Mouse (Mus musculus): ENCODE results near the gene Gm11487.
"Not testable (repeated sequence)": the region's sequence is repeated elsewhere in the genome, so short reads cannot be mapped to it uniquely, and the experiment has no call there.

The Gm11487 gene

DNA sequence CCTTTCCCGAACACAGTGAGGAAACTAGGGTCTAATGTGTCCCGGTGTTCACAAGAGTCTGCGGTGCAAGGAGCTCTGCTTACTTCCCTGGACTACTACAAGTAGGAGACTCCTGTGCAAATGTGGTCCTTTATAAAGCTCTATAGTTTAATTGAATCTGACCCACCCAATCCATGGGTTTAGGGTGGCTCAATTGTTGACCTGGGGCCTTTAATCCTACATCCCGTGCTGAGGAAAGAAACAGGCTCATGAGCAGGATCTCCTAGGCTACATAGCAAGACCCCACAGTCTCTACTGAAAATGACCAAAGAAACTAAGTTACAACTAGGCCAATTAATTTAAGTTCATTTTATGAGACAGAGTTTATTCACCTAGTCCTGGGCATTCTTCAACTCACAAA is at the start of gene Gm11487:
Gene Gm11487 (minus strand): TSS at position 101 of the 400 bp plus-strand sequence.
- not testable (repeated sequence) for DNase-seq (ENCODE audit: low spot score)

- DNase-seq (ENCODE audit: low spot score): no peak
These were observed 39.8 kb upstream of the Gm11487 start for GRCm38 (mm10) chr4:73444715-73445114.

GRCm38 (mm10) chr4:73442568-73442967 is 37.7 kb upstream of the Gm11487 start:
- no peak for DNase-seq (ENCODE audit: low spot score)

- DNase-seq (ENCODE audit: low spot score): no peak
These were observed 21.0 kb upstream of the Gm11487 start for GRCm38 (mm10) chr4:73425903-73426302.

DNA sequence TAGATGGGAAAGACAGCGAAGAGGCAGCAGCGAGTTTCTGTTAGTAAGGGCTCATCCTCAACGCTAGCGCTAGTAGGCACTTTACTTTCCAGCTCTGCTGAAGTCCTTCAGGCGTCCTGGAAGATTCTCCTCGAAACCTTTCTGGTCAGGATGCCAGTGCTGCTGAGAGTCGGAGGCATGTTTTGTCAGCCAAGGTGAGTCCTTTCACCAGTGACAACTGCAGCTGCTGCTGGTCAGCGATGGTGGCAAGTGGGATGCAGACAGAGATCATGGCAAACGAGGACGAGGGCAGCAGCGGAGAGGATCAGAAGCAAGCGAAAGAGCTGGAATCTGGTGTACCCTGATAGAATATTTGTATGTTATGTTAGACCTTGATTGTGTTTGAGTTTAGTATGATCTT is 18.2 kb upstream of the Gm11487 start:
- no peak for DNase-seq (ENCODE audit: low spot score)

- no peak for DNase-seq (ENCODE audit: low spot score)
These were observed 38.3 kb downstream of the Gm11487 start for GRCm38 (mm10) chr4:73366534-73366933.
